Mouse (Mus musculus) cerebellum, adult 2 months (tissue): ENCODE measurements around the gene Chrm1.

Source experiments
- CTCF ChIP-seq: fragments of 200-500 bp; IDR thresholded peaks from 2 replicates; pipeline ENCODE4 v1.5.1; 2011; ENCODE audit warnings: low read depth, mild to moderate bottlenecking, control low read depth, low read length, moderate library complexity, borderline replicate concordance; ENCODE audit not compliant: insufficient read depth
- POLR2A ChIP-seq: fragments of 200-500 bp; IDR thresholded peaks from 2 replicates; pipeline ENCODE4 v1.6.1; 2011; ENCODE audit warnings: low read length, control low read depth, borderline replicate concordance; ENCODE audit not compliant: insufficient read depth

DNA sequence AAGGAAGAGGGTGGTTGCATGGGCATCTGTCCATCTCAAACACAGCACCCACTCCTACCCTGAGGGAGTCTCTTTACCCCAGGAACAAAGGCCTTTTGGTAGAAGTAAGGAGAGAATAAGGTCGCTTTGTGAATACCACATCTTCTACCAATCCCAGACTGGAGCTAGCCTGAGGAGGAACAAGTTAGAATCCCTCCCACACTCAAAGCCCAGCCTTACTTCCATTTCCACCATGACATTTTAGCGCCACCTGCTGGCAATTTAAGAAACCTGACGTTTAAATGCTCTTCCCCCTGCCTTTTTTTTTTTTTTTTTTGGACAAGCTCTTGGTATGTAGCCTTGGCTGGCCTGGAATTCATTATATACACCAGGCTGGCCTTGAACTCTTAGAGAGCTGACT lies 19.4 kb downstream of the Chrm1 start:
- TF ChIP-seq CTCF (peak; percentile 49; the same call in 1 of the 2 replicates), POLR2A (no peak)
